16 mouse cellular contexts compared by ENCODE assay signal in genomic region chr17:62606681-62607080, GRCm38 (mm10).
DNase-seq lines count a peak whose midpoint lies in the region; ATAC-seq and TF ChIP-seq lines count a peak whose summit lies in the region.
"Had no signal": no experiment of that assay in that cellular context is flagged by ENCODE, and none has a peak within 500 bp of the region (broad histone marks: within the 10 kb centered on the region; RNA-seq: fewer than 3 reads in every experiment).

No protein-coding gene starts in this region.

- H3K36me3 ChIP-seq in embryonic facial prominence, embryonic 14.5 days (ENCODE audit: control insufficient read depth, insufficient read depth, low read length) = peaks cover 10% of the 10 kb centered on the region; the same call in 1 of the 2 replicates
- peaks cover 25% of the 10 kb centered on the region for H3K36me3 ChIP-seq in embryonic facial prominence, embryonic 10.5 days (replicated peaks)
- no peaks in the 10 kb centered on the region for H3K36me3 ChIP-seq in forebrain, embryonic 14.5 days (ENCODE audit: control insufficient read depth, insufficient read depth, low read length)
- no peaks in the 10 kb centered on the region for H3K36me3 ChIP-seq in hindbrain, postnatal 0 days (ENCODE audit: insufficient read depth, low read length)
- H3K36me3 ChIP-seq in intestine, embryonic 16.5 days (ENCODE audit: control insufficient read depth, insufficient read depth, low read length) = no peaks in the 10 kb centered on the region

- no peak overlapping the region for H3K9ac ChIP-seq in embryonic facial prominence, embryonic 14.5 days (ENCODE audit: low read depth, low read length)
- H3K9ac ChIP-seq in forebrain, embryonic 14.5 days (ENCODE audit: low read length) = no peak overlapping the region
- no peak overlapping the region for H3K9ac ChIP-seq in hindbrain, postnatal 0 days (replicated peaks; ENCODE audit: low read length)
- H3K9ac ChIP-seq in intestine, embryonic 16.5 days (ENCODE audit: low read depth, low read length) = no peak overlapping the region

- no peak overlapping the region for H3K4me2 ChIP-seq in embryonic facial prominence, embryonic 14.5 days (ENCODE audit: low read depth, low read length)
- no peak overlapping the region for H3K4me2 ChIP-seq in forebrain, embryonic 14.5 days (ENCODE audit: low read length)
- H3K4me2 ChIP-seq in hindbrain, postnatal 0 days (ENCODE audit: low read depth, low read length) = no peak overlapping the region
- no peak overlapping the region for H3K4me2 ChIP-seq in intestine, embryonic 16.5 days (ENCODE audit: low read depth, low read length)
- H3K4me2 ChIP-seq: heart, embryonic 11.5 days; liver, embryonic 11.5 days had no signal

- 0 out of 2 replicates have a peak, but pooled peaks cover 3% of the 10 kb centered on the region for H3K4me1 ChIP-seq in embryonic facial prominence, embryonic 14.5 days (ENCODE audit: control insufficient read depth, insufficient read depth, low read length)
- H3K4me1 ChIP-seq in embryonic facial prominence, embryonic 10.5 days = peaks cover 52% of the 10 kb centered on the region
- peaks cover 17% of the 10 kb centered on the region for H3K4me1 ChIP-seq in forebrain, embryonic 14.5 days (ENCODE audit: control insufficient read depth, insufficient read depth, low read length)
- 0 out of 2 replicates have a peak, but pooled peaks cover 3% of the 10 kb centered on the region for H3K4me1 ChIP-seq in hindbrain, postnatal 0 days (ENCODE audit: insufficient read depth, low read length)
- H3K4me1 ChIP-seq in intestine, embryonic 16.5 days (ENCODE audit: control insufficient read depth, insufficient read depth, low read length) = no peaks in the 10 kb centered on the region

- no peak for DNase-seq in embryonic facial prominence, embryonic 14.5 days (ENCODE audit: low spot score)
- DNase-seq in embryonic facial prominence, embryonic 10.5 days (ENCODE audit: low spot score) = no peak
- peak; percentile 7 for DNase-seq in 3134 (ENCODE audit: extremely low read depth, insufficient read length, low spot score)
- DNase-seq in forebrain, embryonic 14.5 days (ENCODE audit: low spot score) = no peak
- no peak for DNase-seq in hindbrain, postnatal 0 days (ENCODE audit: low spot score)
- no peak for DNase-seq in frontal cortex, adult 2 months (ENCODE audit: extremely low spot score in 1 of 2, low spot score in 1 of 2)
- DNase-seq: embryo, embryonic 11 days; gastrocnemius, adult 2 months; heart, postnatal 10 days; kidney, adult 9 months; kidney, postnatal 25 days; lung, adult 18-20 months had no signal

- no peaks in the 10 kb centered on the region for H3K27me3 ChIP-seq in embryonic facial prominence, embryonic 14.5 days (replicated peaks; ENCODE audit: control insufficient read depth, insufficient read depth, low read length)
- no peaks in the 10 kb centered on the region for H3K27me3 ChIP-seq in embryonic facial prominence, embryonic 10.5 days (replicated peaks; ENCODE audit: low read depth, poor library complexity, severe bottlenecking)
- no peaks in the 10 kb centered on the region; the same call in 1 of the 2 replicates for H3K27me3 ChIP-seq in forebrain, embryonic 14.5 days (replicated peaks; ENCODE audit: control insufficient read depth, insufficient read depth, low read length)
- H3K27me3 ChIP-seq in hindbrain, postnatal 0 days (ENCODE audit: insufficient read depth, low read length) = no peaks in the 10 kb centered on the region
- no peaks in the 10 kb centered on the region for H3K27me3 ChIP-seq in intestine, embryonic 16.5 days (replicated peaks; ENCODE audit: control insufficient read depth, insufficient read depth, low read length)

- H3K9me3 ChIP-seq in embryonic facial prominence, embryonic 14.5 days (ENCODE audit: control insufficient read depth, low read length) = no peaks in the 10 kb centered on the region; the same call in 1 of the 2 replicates
- no peaks in the 10 kb centered on the region for H3K9me3 ChIP-seq in embryonic facial prominence, embryonic 10.5 days
- no peaks in the 10 kb centered on the region for H3K9me3 ChIP-seq in forebrain, embryonic 14.5 days (replicated peaks; ENCODE audit: control insufficient read depth, low read length)
- no peaks in the 10 kb centered on the region for H3K9me3 ChIP-seq in hindbrain, postnatal 0 days (ENCODE audit: low read length)
- H3K9me3 ChIP-seq in intestine, embryonic 16.5 days (ENCODE audit: control insufficient read depth, low read length) = no peaks in the 10 kb centered on the region

- 77% methylated on average over 6 of the region's 6 CpGs for WGBS in embryonic facial prominence, embryonic 14.5 days
- 75% methylated on average over 6 of the region's 6 CpGs for WGBS in embryonic facial prominence, embryonic 10.5 days
- WGBS in forebrain, embryonic 14.5 days = 82% methylated on average over 6 of the region's 6 CpGs
- WGBS in hindbrain, postnatal 0 days = 65% methylated on average over 6 of the region's 6 CpGs
- WGBS in intestine, embryonic 16.5 days = 80% methylated on average over 6 of the region's 6 CpGs

- no peak overlapping the region for H3K4me3 ChIP-seq in embryonic facial prominence, embryonic 14.5 days (ENCODE audit: low read depth, low read length)
- no peak overlapping the region for H3K4me3 ChIP-seq in embryonic facial prominence, embryonic 10.5 days
- no peak overlapping the region for H3K4me3 ChIP-seq in forebrain, embryonic 14.5 days (ENCODE audit: low read depth, low read length)
- H3K4me3 ChIP-seq in hindbrain, postnatal 0 days (ENCODE audit: low read length) = no peak overlapping the region
- no peak overlapping the region for H3K4me3 ChIP-seq in intestine, embryonic 16.5 days (ENCODE audit: low read length)

- ATAC-seq in embryonic facial prominence, embryonic 14.5 days (ENCODE audit: low read depth) = 0 out of 2 replicates have a peak, but pooled peaks have one; percentile 26
- 0 out of 2 replicates have a peak, but pooled peaks have one; percentile 16 for ATAC-seq in forebrain, embryonic 14.5 days
- ATAC-seq in hindbrain, postnatal 0 days = peak; percentile 48; the same call in 1 of the 2 replicates
- no peak for ATAC-seq in intestine, embryonic 16.5 days
- ATAC-seq in inflammation-experienced regulatory T-cells, adult 6 months = no peak

- no peak overlapping the region for H3K27ac ChIP-seq in embryonic facial prominence, embryonic 14.5 days (replicated peaks; ENCODE audit: low read depth, low read length)
- H3K27ac ChIP-seq in embryonic facial prominence, embryonic 10.5 days (replicated peaks) = no peak overlapping the region
- no peak overlapping the region for H3K27ac ChIP-seq in forebrain, embryonic 14.5 days (ENCODE audit: low read depth, low read length)
- H3K27ac ChIP-seq in hindbrain, postnatal 0 days = no peak overlapping the region
- no peak overlapping the region for H3K27ac ChIP-seq in intestine, embryonic 16.5 days (ENCODE audit: low read length)
- H3K27ac ChIP-seq: gastrocnemius, adult 2 months had no signal

- TF ChIP-seq CTCF in hindbrain, postnatal 0 days (IDR thresholded peaks at IDR 0.05; ENCODE audit: low read depth) = no peak

Comparison
In these comparisons a context has a peak if more than half of its experiments do, and no peak if none do; other contexts are left out.
1. ATAC-seq: peak in embryonic facial prominence, embryonic 14.5 days (single experiment), forebrain, embryonic 14.5 days (single experiment) and hindbrain, postnatal 0 days (single experiment); none in intestine, embryonic 16.5 days (single experiment) and inflammation-experienced regulatory T-cells, adult 6 months (single experiment).